Mouse (Mus musculus): ENCODE measurements around the gene Brox.

GRCm38 (mm10) chr1:183233679-183234174, 63.3 kb downstream of the Brox start:
- no peak for TF ChIP-seq CTCF (IDR thresholded peaks at IDR 0.05; ENCODE audit: borderline replicate concordance, insufficient read depth, low read depth, low read length)
- no peak for TF ChIP-seq POLR2A (IDR thresholded peaks at IDR 0.05; ENCODE audit: borderline replicate concordance, insufficient read depth, low read length)
